Mouse (Mus musculus) lung, postnatal 0 days (tissue): ENCODE data around the gene Tdp2. TPM values are rescaled to one million over a fixed set of nuclear protein-coding genes. Genes with fewer than 3 reads are reported as not detected.
A peak's percentile ranks its signal among the peaks of the same experiment; 100 is the strongest.

Experiments
- ATAC-seq: fragments of 200-750 bp; cut with Nextera tagmentation; 2 replicates; pipeline ENCODE4 v1.8.0; 2017; ENCODE audit warnings: moderate library complexity
- DNase-seq: peaks from one replicate; pipeline ENCODE4 v3.0.0-alpha.2; 2016; ENCODE audit warnings: low spot score
- H3K27ac ChIP-seq: fragments of 300-500 bp; sonication (generic); 2 replicates; pipeline ENCODE4 v1.5.1; 2014; ENCODE audit warnings: antibody characterized with exemption, mild to moderate bottlenecking, low read length, mixed read lengths
- H3K27me3 ChIP-seq: fragments of 300-500 bp; sonication (generic); replicated peaks from 2 replicates; pipeline ENCODE4 v1.6.1; 2014; ENCODE audit warnings: low read length, mixed read lengths; ENCODE audit not compliant: insufficient read depth
- H3K36me3 ChIP-seq: fragments of 300-500 bp; sonication (generic); 2 replicates; pipeline ENCODE4 v1.6.1; 2014; ENCODE audit warnings: low read length, mixed read lengths; ENCODE audit not compliant: insufficient read depth
- H3K4me1 ChIP-seq: fragments of 300-500 bp; sonication (generic); 2 replicates; pipeline ENCODE4 v1.6.1; 2014; ENCODE audit warnings: antibody characterized with exemption, low read depth, low read length, mixed read lengths; ENCODE audit not compliant: insufficient read depth
- H3K4me2 ChIP-seq: fragments of 300-500 bp; sonication (generic); replicated peaks from 2 replicates; pipeline ENCODE4 v1.6.1; 2014; ENCODE audit warnings: low read depth, mild to moderate bottlenecking, low read length, moderate library complexity, mixed read lengths
- H3K4me3 ChIP-seq: fragments of 300-500 bp; sonication (generic); 2 replicates; pipeline ENCODE4 v1.5.1; 2014; ENCODE audit warnings: low read depth, low read length
- H3K9ac ChIP-seq: fragments of 300-500 bp; sonication (generic); replicated peaks from 2 replicates; pipeline ENCODE4 v1.6.1; 2014; ENCODE audit warnings: low read depth, mild to moderate bottlenecking
- H3K9me3 ChIP-seq: fragments of 300-500 bp; sonication (generic); 2 replicates; pipeline ENCODE4 v1.6.1; 2016; ENCODE audit warnings: low read length, mixed read lengths
- CTCF ChIP-seq: IDR thresholded peaks from 2 replicates; pipeline ENCODE4 v1.5.1; 2016; ENCODE audit warnings: antibody characterized with exemption, mild to moderate bottlenecking
- EP300 ChIP-seq: IDR thresholded peaks from 2 replicates; pipeline ENCODE4 v1.6.1; 2016; ENCODE audit warnings: antibody characterized with exemption, mild to moderate bottlenecking, control low read depth
- WGBS: fragments of 180-500 bp; shearing (Covaris S2); extraction: QIAGEN DNeasy Blood & Tissue Kit; methylation state at CpG from one replicate; pipeline ENCODE4 v1.1.7; 2014; 5-methylcytosine and 5-hydroxymethylcytosine counted together
- polyA plus RNA-seq: library from polyadenylated mRNA; unstranded; fragments of >200 nt; fragmentation: Nextera tagmentation; extraction: Ambion mirVana; gene quantifications from 2 replicates; pipeline ENCODE4 v1.2.1, GENCODE M21; 2015

Gene Tdp2
- polyA plus RNA-seq, 1 experiment from 2014 or later: 21.2 TPM

GRCm38 (mm10) chr13:24849318-24849717 lies 17.8 kb downstream of the Tdp2 start:
- no peak overlapping the region for H3K4me2 ChIP-seq
- H3K27me3 ChIP-seq: no peaks in the 10 kb centered on the region
- no peaks in the 10 kb centered on the region for H3K36me3 ChIP-seq
- H3K4me1 ChIP-seq: no peaks in the 10 kb centered on the region
- H3K9ac ChIP-seq: no peak overlapping the region
- no peak overlapping the region for H3K27ac ChIP-seq
- DNase-seq (no peak), ATAC-seq (no peak)
- no peak for TF ChIP-seq CTCF
- no peak for TF ChIP-seq EP300
- H3K4me3 ChIP-seq: no peak overlapping the region
- no peaks in the 10 kb centered on the region for H3K9me3 ChIP-seq
- 70% methylated on average over 4 of the region's 4 CpGs for WGBS

GRCm38 (mm10) chr13:24851989-24852388 lies 20.5 kb downstream of the Tdp2 start:
- no peak overlapping the region for H3K4me2 ChIP-seq
- ATAC-seq (no peak), DNase-seq (no peak)
- H3K9me3 ChIP-seq: no peaks in the 10 kb centered on the region
- H3K36me3 ChIP-seq: no peaks in the 10 kb centered on the region
- TF ChIP-seq CTCF: no peak
- no peak for TF ChIP-seq EP300
- H3K9ac ChIP-seq: no peak overlapping the region
- H3K4me1 ChIP-seq: no peaks in the 10 kb centered on the region
- no peak overlapping the region for H3K27ac ChIP-seq
- WGBS: 68% methylated on average over 2 of the region's 2 CpGs
- no peaks in the 10 kb centered on the region for H3K27me3 ChIP-seq
- H3K4me3 ChIP-seq: no peak overlapping the region

- H3K36me3 ChIP-seq: no peaks in the 10 kb centered on the region
- H3K9ac ChIP-seq: no peak overlapping the region
- no peak for TF ChIP-seq EP300
- TF ChIP-seq CTCF: no peak
- no peaks in the 10 kb centered on the region for H3K27me3 ChIP-seq
- H3K27ac ChIP-seq: no peak overlapping the region
- WGBS: 74% methylated on average over 3 of the region's 3 CpGs
- H3K4me1 ChIP-seq: no peaks in the 10 kb centered on the region
- no peak overlapping the region for H3K4me3 ChIP-seq
- DNase-seq (no peak), ATAC-seq (no peak)
- no peaks in the 10 kb centered on the region for H3K9me3 ChIP-seq
- H3K4me2 ChIP-seq: no peak overlapping the region
Observed at GRCm38 (mm10) chr13:24852570-24852969, 21.1 kb downstream of the Tdp2 start.

GRCm38 (mm10) chr13:24859115-24859514 lies 27.6 kb downstream of the Tdp2 start:
- DNase-seq: no peak
- no peaks in the 10 kb centered on the region for H3K4me1 ChIP-seq
- no peak overlapping the region for H3K9ac ChIP-seq
- no peak overlapping the region for H3K27ac ChIP-seq
- no peak overlapping the region for H3K4me3 ChIP-seq
- H3K27me3 ChIP-seq: no peaks in the 10 kb centered on the region
- H3K9me3 ChIP-seq: no peaks in the 10 kb centered on the region
- ATAC-seq: no peak
- TF ChIP-seq CTCF: no peak
- no peak for TF ChIP-seq EP300
- no peaks in the 10 kb centered on the region for H3K36me3 ChIP-seq
- no peak overlapping the region for H3K4me2 ChIP-seq

- TF ChIP-seq EP300 (no peak), CTCF (no peak)
- Histone ChIP-seq H3K4me2 (no peak overlapping the region), H3K9me3 (no peaks in the 10 kb centered on the region), H3K4me1 (no peaks in the 10 kb centered on the region), H3K36me3 (no peaks in the 10 kb centered on the region), H3K4me3 (no peak overlapping the region), H3K27ac (no peak overlapping the region), H3K27me3 (no peaks in the 10 kb centered on the region), H3K9ac (no peak overlapping the region)
- no peak for DNase-seq
- 72% methylated on average over 12 of the region's 12 CpGs for WGBS
- no peak for ATAC-seq
Observed at GRCm38 (mm10) chr13:24861084-24861483, 29.6 kb downstream of the Tdp2 start.

- H3K36me3 ChIP-seq: no peaks in the 10 kb centered on the region
- H3K4me2 ChIP-seq: no peak overlapping the region
- no peaks in the 10 kb centered on the region for H3K4me1 ChIP-seq
- no peak overlapping the region for H3K27ac ChIP-seq
- ATAC-seq: no peak
- H3K9me3 ChIP-seq: no peaks in the 10 kb centered on the region
- peak; percentile 53 for DNase-seq
- H3K27me3 ChIP-seq: no peaks in the 10 kb centered on the region
- WGBS: 33% methylated on average over 7 of the region's 7 CpGs
- TF ChIP-seq CTCF: no peak
- no peak overlapping the region for H3K9ac ChIP-seq
- no peak overlapping the region for H3K4me3 ChIP-seq
Observed at GRCm38 (mm10) chr13:24862021-24862420, 30.5 kb downstream of the Tdp2 start.

GRCm38 (mm10) chr13:24862520-24862919 lies 31.0 kb downstream of the Tdp2 start:
- WGBS: 56% methylated on average over 7 of the region's 7 CpGs
- no peak overlapping the region for H3K9ac ChIP-seq

More at GRCm38 (mm10) chr13:24862520-24862919, 31.0 kb downstream of the Tdp2 start:
- no peak overlapping the region for H3K27ac ChIP-seq
- H3K4me1 ChIP-seq: no peaks in the 10 kb centered on the region
- no peak overlapping the region for H3K4me3 ChIP-seq
- no peaks in the 10 kb centered on the region for H3K27me3 ChIP-seq
- ATAC-seq: no peak
- no peak for TF ChIP-seq EP300
- peak; percentile 57 for TF ChIP-seq CTCF
- DNase-seq: peak; percentile 53
- H3K9me3 ChIP-seq: no peaks in the 10 kb centered on the region
- no peak overlapping the region for H3K4me2 ChIP-seq
- H3K36me3 ChIP-seq: no peaks in the 10 kb centered on the region
